Mouse (Mus musculus) MEL (cell line): ENCODE measurements around the gene Pla2g6. TPM values are rescaled to one million over a fixed set of nuclear protein-coding genes. Genes with fewer than 3 reads are reported as not detected.
A peak's percentile ranks its signal among the peaks of the same experiment; 100 is the strongest.

ENCODE experiments used
- DNase-seq: peaks from one replicate; pipeline ENCODE4 v3.0.0; 2011; ENCODE audit warnings: low read depth, low spot score
- H3K27ac ChIP-seq: 2 replicates; pipeline ENCODE4 v1.5.1; 2012; ENCODE audit warnings: low read depth, mild to moderate bottlenecking, control low read depth, low read length, moderate library complexity; ENCODE audit not compliant: control insufficient read depth
- H3K27me3 ChIP-seq, 2 experiments: fragments of 150-350 bp in 1 of 2; sonication (generic) in 1 of 2; 2 replicates each; pipeline ENCODE4 v1.6.1; 2012; ENCODE audit warnings: low read length in 2 of 2, mild to moderate bottlenecking in 2 of 2, improper control_type of control experiment in 1 of 2, moderate library complexity in 1 of 2; ENCODE audit not compliant: insufficient read depth in 2 of 2, control insufficient read depth in 1 of 2
- H3K36me3 ChIP-seq, 2 experiments: 2 replicates each; pipeline ENCODE4 v1.6.1; 2012 to 2014; ENCODE audit warnings: low read length in 2 of 2, improper control_type of control experiment in 1 of 2, inconsistent platforms in 1 of 2, mild to moderate bottlenecking in 1 of 2; ENCODE audit not compliant: insufficient read depth in 2 of 2, control insufficient read depth in 1 of 2
- H3K4me1 ChIP-seq, 2 experiments: fragments of 150-350 bp in 1 of 2; sonication (generic) in 1 of 2; 2 replicates each; pipeline ENCODE4 v1.6.1; 2012; ENCODE audit warnings: low read length in 2 of 2, improper control_type of control experiment in 1 of 2, mild to moderate bottlenecking in 1 of 2; ENCODE audit not compliant: insufficient read depth in 2 of 2, control insufficient read depth in 1 of 2
- H3K4me3 ChIP-seq, 2 experiments: fragments of 150-350 bp in 1 of 2; sonication (generic) in 1 of 2; 2 replicates each; pipeline ENCODE4 v1.5.1; 2012; ENCODE audit warnings: low read depth in 2 of 2, low read length in 2 of 2, mild to moderate bottlenecking in 2 of 2, moderate library complexity in 2 of 2, control low read depth in 1 of 2, improper control_type of control experiment in 1 of 2; ENCODE audit not compliant: control insufficient read depth in 1 of 2, insufficient read depth in 1 of 2
- H3K79me2 ChIP-seq: 2 replicates; pipeline ENCODE4 v1.6.1; 2012; ENCODE audit warnings: mild to moderate bottlenecking, low read length, moderate library complexity; ENCODE audit not compliant: control insufficient read depth, poor library complexity, insufficient read depth
- H3K9ac ChIP-seq: 2 replicates; pipeline ENCODE4 v1.6.1; 2012; ENCODE audit warnings: low read depth, mild to moderate bottlenecking, control low read depth, low read length, moderate library complexity; ENCODE audit not compliant: control insufficient read depth, poor library complexity, severe bottlenecking
- H3K9me3 ChIP-seq: fragments of 150-350 bp; sonication (generic); replicated peaks from 2 replicates; pipeline ENCODE4 v1.6.1; 2012; ENCODE audit warnings: mild to moderate bottlenecking, low read length, improper control_type of control experiment, moderate library complexity; ENCODE audit not compliant: insufficient read depth
- CHD1 ChIP-seq: IDR thresholded peaks from 2 replicates; pipeline ENCODE4 v1.6.1; 2012; ENCODE audit warnings: low read depth, mild to moderate bottlenecking, inconsistent platforms, low read length, improper control_type of control experiment
- EP300 ChIP-seq, 2 experiments: IDR thresholded peaks; 2 replicates each; pipeline ENCODE4 v1.6.1; 2011; ENCODE audit warnings: improper control_type of control experiment in 2 of 2, low read length in 2 of 2, low read depth in 1 of 2, mild to moderate bottlenecking in 1 of 2
- ETS1 ChIP-seq: IDR thresholded peaks from 2 replicates; pipeline ENCODE4 v1.6.1; 2012; ENCODE audit warnings: low read depth, mild to moderate bottlenecking, inconsistent platforms, low read length, improper control_type of control experiment, moderate library complexity
- KAT2A ChIP-seq: conservative IDR thresholded peaks from 2 replicates; pipeline ENCODE4 v1.6.1; 2012; ENCODE audit warnings: low read depth, low read length, improper control_type of control experiment, inconsistent platforms
- MEF2A ChIP-seq: IDR thresholded peaks from 2 replicates; pipeline ENCODE4 v1.6.1; 2014; ENCODE audit warnings: low read depth, mild to moderate bottlenecking, inconsistent platforms, low read length, improper control_type of control experiment; ENCODE audit not compliant: poor library complexity, insufficient replicate concordance, severe bottlenecking; ENCODE audit errors: extremely low read depth
- MXI1 ChIP-seq: IDR thresholded peaks from 2 replicates; pipeline ENCODE4 v1.6.1; 2011; ENCODE audit warnings: mild to moderate bottlenecking, low read depth, low read length, improper control_type of control experiment
- NELFE ChIP-seq: IDR thresholded peaks from 2 replicates; pipeline ENCODE4 v1.6.1; 2011; ENCODE audit warnings: low read depth, low read length, improper control_type of control experiment
- NRF1 ChIP-seq: IDR thresholded peaks from 2 replicates; pipeline ENCODE4 v1.6.1; 2014; ENCODE audit warnings: low read depth, mild to moderate bottlenecking, inconsistent platforms, low read length, improper control_type of control experiment, moderate library complexity; ENCODE audit not compliant: poor library complexity, insufficient read depth, severe bottlenecking
- POLR2A ChIP-seq, 2 experiments: IDR thresholded peaks; 2 replicates each; pipeline ENCODE4 v1.6.1; 2011 to 2012; ENCODE audit warnings: low read length in 2 of 2, mild to moderate bottlenecking in 2 of 2, control low read depth in 1 of 2, improper control_type of control experiment in 1 of 2, low read depth in 1 of 2, moderate library complexity in 1 of 2; ENCODE audit not compliant: control insufficient read depth in 1 of 2, insufficient read depth in 1 of 2, poor library complexity in 1 of 2
- POLR2AphosphoS5 ChIP-seq: IDR thresholded peaks from 2 replicates; pipeline ENCODE4 v1.6.1; 2012; ENCODE audit warnings: low read depth, borderline replicate concordance, mild to moderate bottlenecking, inconsistent platforms, low read length, moderate library complexity, mixed read lengths
- RAD21 ChIP-seq: IDR thresholded peaks from 2 replicates; pipeline ENCODE4 v1.6.1; 2011; ENCODE audit warnings: mild to moderate bottlenecking, low read depth, low read length, improper control_type of control experiment
- RCOR1 ChIP-seq: IDR thresholded peaks from 2 replicates; pipeline ENCODE4 v1.6.1; 2012; ENCODE audit warnings: low read depth, mild to moderate bottlenecking, inconsistent platforms, low read length, improper control_type of control experiment
- SMC3 ChIP-seq: IDR thresholded peaks from 2 replicates; pipeline ENCODE4 v1.6.1; 2011; ENCODE audit warnings: low read depth, low read length, improper control_type of control experiment
- TBP ChIP-seq: IDR thresholded peaks from 2 replicates; pipeline ENCODE4 v1.8.0; 2011; ENCODE audit warnings: low read depth, low read length, improper control_type of control experiment
- USF1 ChIP-seq: IDR thresholded peaks from 2 replicates; pipeline ENCODE4 v1.6.1; 2014; ENCODE audit warnings: low read depth, mild to moderate bottlenecking, inconsistent platforms, low read length, improper control_type of control experiment, moderate library complexity
- USF2 ChIP-seq, 2 experiments: IDR thresholded peaks; 2 replicates each; pipeline ENCODE4 v1.6.1; 2011 to 2012; ENCODE audit warnings: improper control_type of control experiment in 2 of 2, low read length in 2 of 2, borderline replicate concordance in 1 of 2, inconsistent platforms in 1 of 2, low read depth in 1 of 2, mild to moderate bottlenecking in 1 of 2; ENCODE audit not compliant: insufficient read depth in 1 of 2
- ZNF384 ChIP-seq: IDR thresholded peaks from 2 replicates; pipeline ENCODE4 v1.6.1; 2012; ENCODE audit warnings: low read depth, mild to moderate bottlenecking, inconsistent platforms, low read length, improper control_type of control experiment
- polyA plus RNA-seq, 2 experiments: library from polyadenylated mRNA; stranded (reverse) in 1 of 2; unstranded in 1 of 2; fragments of >175 nt in 1 of 2; fragments of >200 nt in 1 of 2; gene quantifications; 2 replicates each; pipeline versions ENCODE4 v1.2.1 to v1.2.4; 2012; ENCODE audit warnings: low replicate concordance in 2 of 2, low read depth in 1 of 2; ENCODE audit not compliant: insufficient read length in 2 of 2, insufficient read depth in 1 of 2, missing spikeins in 1 of 2
- total RNA-seq: library from RNA; depleted of rRNA; stranded (reverse); fragments of 300-350 nt; gene quantifications from 2 replicates; pipeline ENCODE4 v1.2.3, GENCODE M21; 2012

Pla2g6 gene
- total and polyA plus RNA-seq, 3 experiments: 11.8 to 24.7 TPM; not detected in 1

DNA sequence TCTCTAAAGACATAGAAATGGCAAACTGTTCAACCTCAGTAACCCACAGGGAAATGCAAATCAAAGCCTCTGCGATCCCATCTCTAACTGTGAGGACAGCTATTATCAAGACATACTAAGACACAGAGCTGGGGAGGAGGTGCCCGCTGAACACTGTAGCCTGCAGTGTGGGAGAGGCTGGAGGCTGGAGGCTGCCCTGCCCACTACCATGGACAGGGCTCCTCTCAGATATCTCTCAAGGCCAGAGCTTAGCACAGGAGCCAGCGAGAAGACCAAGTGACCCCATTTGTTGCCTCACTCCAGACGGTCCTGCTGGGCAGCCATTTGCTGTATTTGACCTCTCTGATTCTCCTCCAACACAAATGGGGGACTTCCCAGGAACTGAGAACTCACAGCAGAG lies 20.3 kb downstream of the Pla2g6 start:
- Histone ChIP-seq H3K9me3 (no peaks in the 10 kb centered on the region), H3K4me3 (no peak overlapping the region)
- no peak for DNase-seq
- no peak for TF ChIP-seq EP300 (IDR thresholded peaks at IDR 0.05; ENCODE audit: low read depth in 1 of 2, low read length in 2 of 2)
- no peak for TF ChIP-seq USF1
- TF ChIP-seq RAD21: no peak
- no peak for TF ChIP-seq TBP
- TF ChIP-seq ZNF384: no peak
- TF ChIP-seq POLR2AphosphoS5: no peak
- no peak for TF ChIP-seq MEF2A
- TF ChIP-seq MXI1: no peak
- TF ChIP-seq ETS1: no peak
- no peak for TF ChIP-seq SMC3
- TF ChIP-seq KAT2A: no peak
- TF ChIP-seq RCOR1: no peak
- no peak for TF ChIP-seq NELFE
- TF ChIP-seq NRF1: no peak
- no peak for TF ChIP-seq CHD1
- TF ChIP-seq USF2 (IDR thresholded peaks at IDR 0.05; ENCODE audit: borderline replicate concordance in 1 of 2, insufficient read depth in 1 of 2, low read depth in 1 of 2, low read length in 2 of 2): no peak
- TF ChIP-seq, all 39 proteins: peak for 0
- H3K4me1 ChIP-seq: no peaks in the 10 kb centered on the region
- no peaks in the 10 kb centered on the region for H3K27me3 ChIP-seq
- H3K27ac ChIP-seq: no peak overlapping the region
- no peaks in the 10 kb centered on the region for H3K79me2 ChIP-seq
- H3K36me3 ChIP-seq: no peaks in the 10 kb centered on the region; a peak in 1 of 4 replicates
- no peak overlapping the region for H3K9ac ChIP-seq

DNA sequence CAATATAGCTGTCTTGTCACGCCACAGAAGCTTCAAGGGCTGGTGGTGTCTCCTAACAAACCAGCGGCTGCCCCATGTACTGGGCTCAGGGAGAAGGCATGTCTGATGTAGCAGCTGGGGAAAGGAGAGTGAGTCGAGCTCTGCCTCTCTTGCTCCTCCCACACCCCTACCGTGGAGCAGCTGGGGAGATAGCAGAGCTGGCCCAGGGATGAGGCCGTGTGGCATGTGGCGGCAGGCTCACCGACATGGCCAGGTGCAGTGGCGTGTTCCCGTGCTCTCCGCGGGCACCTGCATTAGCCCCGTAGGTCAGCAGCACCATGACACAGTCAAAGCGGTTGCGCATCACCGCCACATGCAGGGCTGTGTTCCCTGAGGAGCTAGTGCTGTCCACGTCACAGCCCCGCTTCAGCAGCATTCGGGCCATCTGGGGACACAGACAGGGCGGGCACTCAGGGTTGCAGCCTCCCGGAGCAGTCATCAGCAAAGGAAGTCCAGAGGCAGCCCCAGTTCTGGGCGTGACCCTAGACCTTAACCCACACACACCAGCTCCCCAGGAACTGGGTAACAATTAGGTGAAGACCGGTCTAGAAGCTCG lies 22.1 kb downstream of the Pla2g6 start:
- no peaks in the 10 kb centered on the region for H3K79me2 ChIP-seq
- no peaks in the 10 kb centered on the region; a peak in 1 of 4 replicates for H3K36me3 ChIP-seq
- no peak for DNase-seq
- no peak overlapping the region for H3K4me3 ChIP-seq
- H3K4me1 ChIP-seq: no peaks in the 10 kb centered on the region
- no peaks in the 10 kb centered on the region for H3K27me3 ChIP-seq
- TF ChIP-seq MEF2A (no peak), POLR2A (IDR thresholded peaks at IDR 0.05; ENCODE audit: control insufficient read depth in 1 of 2, insufficient read depth in 1 of 2, low read depth in 1 of 2, low read length in 2 of 2, poor library complexity in 1 of 2) (0 out of 4 replicates have a peak, but pooled peaks of 1 of the 2 experiments have one; percentile 24)
- H3K27ac ChIP-seq: no peak overlapping the region
- no peak overlapping the region for H3K9ac ChIP-seq
- H3K9me3 ChIP-seq: no peaks in the 10 kb centered on the region
